Mouse (Mus musculus) left cerebral cortex, postnatal 36 days (tissue): ENCODE data around the gene Stard3. TPM values are rescaled to one million over a fixed set of nuclear protein-coding genes. Genes with fewer than 3 reads are reported as not detected.

Experiments used
- DNase-seq, 2 experiments: peaks; one replicate each; pipeline ENCODE4 v3.0.0; 2021 to 2022; ENCODE audit warnings: low spot score in 2 of 2, mixed read lengths in 1 of 2
- intact Hi-C: fragments of 180-260 bp; cut with DNase I; formaldehyde crosslinking; loops from one replicate; pipeline ENCODE4 v1.15.1; 2025
- total RNA-seq, 2 experiments: library from RNA; stranded (reverse); gene quantifications; 2 replicates each; pipeline ENCODE4 v1.2.3; 2021

Gene Stard3
- total RNA-seq = 10 to 100 TPM; 35.9 to 39.3 TPM

GRCm38 (mm10) chr11:98358161-98359083 lies at the start of gene Stard3:
TSS of gene Stard3 (plus strand) at chr11:98358368.
- peak; percentile 80 to 84 for DNase-seq
- intact Hi-C loops = no loop called here

- peak; percentile 61 to 85 for DNase-seq
- intact Hi-C loops = no loop called here
These were observed 44.3 kb upstream of the Stard3 start for GRCm38 (mm10) chr11:98313790-98314323.

- no peak for DNase-seq
- intact Hi-C loops = no loop called here
These were observed 40.7 kb upstream of the Stard3 start for GRCm38 (mm10) chr11:98317479-98317878.

GRCm38 (mm10) chr11:98318421-98319116 lies 39.6 kb upstream of the Stard3 start:
- DNase-seq = no peak
- intact Hi-C loops = no loop called here

- intact Hi-C loops = no loop called here
- DNase-seq = no peak
These were observed 39.0 kb upstream of the Stard3 start for GRCm38 (mm10) chr11:98319120-98319519.

- intact Hi-C loops = no loop called here
These were observed 38.6 kb upstream of the Stard3 start for GRCm38 (mm10) chr11:98319544-98319943.

DNA sequence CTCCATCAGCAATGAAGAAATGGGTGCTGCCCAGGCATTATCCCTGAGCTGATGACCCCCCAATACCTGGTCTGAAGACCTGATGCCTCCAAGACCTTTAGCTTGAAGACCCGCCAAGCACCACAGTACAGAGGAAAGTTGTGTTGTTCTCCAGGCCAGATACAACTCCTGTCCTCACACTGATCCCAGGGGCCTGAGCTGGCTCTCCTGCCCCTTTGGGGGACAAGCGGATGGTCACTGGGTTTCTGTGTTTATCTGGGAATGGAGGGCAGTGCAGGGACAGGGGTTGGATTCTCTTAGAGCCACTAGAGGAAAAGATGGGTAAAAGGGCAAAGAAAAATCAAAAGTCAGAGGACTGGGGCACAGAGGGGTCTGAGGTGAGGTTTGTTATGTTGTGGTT lies 38.2 kb upstream of the Stard3 start:
- intact Hi-C loops = no loop called here
- no peak for DNase-seq

More at GRCm38 (mm10) chr11:98319544-98319943, 38.6 kb upstream of the Stard3 start:
- no peak for DNase-seq

- intact Hi-C loops = no loop called here
- no peak for DNase-seq
These were observed 37.8 kb upstream of the Stard3 start for GRCm38 (mm10) chr11:98320381-98320780.

- peak in 1 of 2 experiments; percentile 41 for DNase-seq
- intact Hi-C loops = no loop called here
These were observed 37.1 kb upstream of the Stard3 start for GRCm38 (mm10) chr11:98320806-98321676.

- intact Hi-C loops = no loop called here
These were observed 36.5 kb upstream of the Stard3 start for GRCm38 (mm10) chr11:98321677-98322003.

GRCm38 (mm10) chr11:98322159-98322558 lies 36.0 kb upstream of the Stard3 start:
- no peak for DNase-seq
- intact Hi-C loops = no loop called here

More at GRCm38 (mm10) chr11:98321677-98322003, 36.5 kb upstream of the Stard3 start:
- DNase-seq = no peak

DNA sequence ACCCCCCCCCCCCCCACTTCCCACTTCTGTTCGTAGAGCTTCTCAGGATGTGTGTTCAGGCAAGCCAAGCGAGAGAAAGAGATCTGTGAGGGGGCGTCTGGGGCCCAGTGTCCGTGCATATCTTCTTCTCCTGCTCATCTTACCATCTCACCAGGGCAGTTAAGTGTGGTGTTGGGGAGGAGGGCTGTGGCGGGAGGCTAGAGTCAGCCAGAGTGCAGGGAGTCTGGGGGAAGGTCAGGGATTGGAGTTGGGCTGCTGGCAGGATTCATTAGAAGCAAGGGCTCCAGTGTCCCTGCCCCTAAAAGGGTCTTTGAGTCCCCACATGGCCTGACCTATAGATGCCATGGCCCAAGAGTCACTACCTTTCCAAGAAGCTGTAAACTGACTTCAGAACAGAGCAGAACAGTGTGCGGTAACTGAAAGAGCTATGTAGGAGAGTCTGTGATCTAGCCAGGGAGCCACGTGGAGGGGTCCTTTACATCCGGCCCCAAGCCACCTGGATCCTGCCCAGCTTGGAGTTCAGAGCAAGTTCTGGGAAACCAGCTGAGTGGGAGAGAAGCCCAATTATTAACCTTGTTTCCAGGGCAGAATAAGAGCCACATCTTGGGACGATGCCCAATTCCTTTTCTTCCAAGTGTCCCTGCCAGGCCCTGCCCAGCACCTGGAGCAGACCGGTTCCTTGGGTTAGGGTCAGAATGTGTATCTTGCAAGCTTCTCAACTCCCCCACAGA lies 34.9 kb upstream of the Stard3 start:
- intact Hi-C loops = no loop called here
- DNase-seq = no peak

DNA sequence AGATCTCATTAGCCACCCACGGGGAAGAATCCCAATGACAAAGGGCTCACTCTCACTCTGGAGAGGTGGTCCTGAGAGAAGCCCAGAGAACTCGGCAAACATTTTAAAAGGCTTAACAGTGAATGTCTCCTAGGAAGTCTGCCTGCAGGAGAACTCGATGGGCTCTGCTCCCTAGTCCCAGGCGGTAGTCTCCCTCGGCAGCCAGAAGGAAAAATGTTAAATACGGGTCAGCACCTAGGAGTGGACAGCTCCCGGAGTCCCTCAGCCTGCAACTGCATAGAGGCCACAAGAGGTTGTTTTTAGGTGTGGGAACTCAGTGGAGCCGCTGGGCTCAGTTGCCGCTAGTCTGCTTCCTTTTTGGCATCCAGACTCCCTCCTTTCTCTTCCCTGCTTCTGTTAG lies 34.2 kb upstream of the Stard3 start:
- DNase-seq = no peak
- intact Hi-C loops = no loop called here

GRCm38 (mm10) chr11:98325191-98325820 lies 32.9 kb upstream of the Stard3 start:
- no peak for DNase-seq
- intact Hi-C loops = no loop called here

DNA sequence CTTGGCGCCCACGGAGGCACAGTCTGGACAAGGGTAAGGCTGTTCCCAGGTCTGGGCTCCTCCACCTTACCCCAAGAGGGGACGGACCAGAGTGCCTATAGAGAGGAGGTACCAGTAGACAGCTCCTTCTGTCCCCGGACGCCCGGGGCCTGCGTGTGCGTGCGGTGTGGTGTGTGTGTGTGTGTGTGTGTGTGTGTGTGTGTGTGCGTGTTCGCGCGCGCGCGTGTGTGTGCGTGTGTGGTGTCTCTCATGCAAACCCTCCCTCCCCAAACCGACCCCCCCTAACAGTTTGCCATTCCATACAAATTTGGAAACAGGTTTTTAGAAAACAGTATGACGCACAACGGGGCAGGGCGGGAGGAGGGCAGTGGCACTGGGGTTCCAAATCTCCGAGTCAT lies 32.3 kb upstream of the Stard3 start:
- intact Hi-C loops = no loop called here
- no peak for DNase-seq

GRCm38 (mm10) chr11:98326741-98327135 lies 31.4 kb upstream of the Stard3 start:
- no peak for DNase-seq
- intact Hi-C loops = no loop called here

- DNase-seq = peak; percentile 53 to 63
- intact Hi-C loops = no loop called here
These were observed 30.8 kb upstream of the Stard3 start for GRCm38 (mm10) chr11:98327136-98328030.

DNA sequence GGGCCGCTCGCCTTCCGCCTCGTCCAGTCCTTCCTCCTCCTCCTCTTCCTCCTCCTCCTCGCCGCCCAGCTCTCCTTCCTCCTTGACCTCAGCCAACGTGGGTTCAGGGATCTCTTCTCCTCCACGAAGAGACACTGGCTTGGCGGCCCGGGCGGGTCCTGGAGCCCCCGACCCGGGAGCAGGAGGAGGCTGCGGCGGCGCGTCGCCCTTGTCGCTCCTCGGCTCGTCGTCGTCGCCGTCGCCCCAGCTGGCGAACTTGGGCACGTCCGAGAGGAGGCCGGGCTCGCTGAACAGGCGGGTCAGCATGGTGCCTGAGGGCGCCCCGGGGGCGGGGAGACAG lies 30.2 kb upstream of the Stard3 start:
- intact Hi-C loops = no loop called here
- DNase-seq = peak in 1 of 2 experiments; percentile 55
